Mouse (Mus musculus) adrenal gland, adult 2 months (tissue): ENCODE data around the gene H2-M5. TPM values are rescaled to one million over a fixed set of nuclear protein-coding genes. Genes with fewer than 3 reads are reported as not detected.
"Not testable (repeated sequence)": the region's sequence is repeated elsewhere in the genome, so short reads cannot be mapped to it uniquely, and the experiment has no call there.

ENCODE experiments used
- DNase-seq: peaks from one replicate; pipeline ENCODE4 v3.0.0; 2021
- long read RNA-seq: library from polyadenylated mRNA; stranded (forward); transcript quantifications from one replicate; pipeline ENCODE4 v2.0.0, GENCODE M21; 2021
- polyA plus RNA-seq: library from polyadenylated mRNA; depleted of rRNA; stranded (reverse); fragments of >200 nt; gene quantifications from 2 replicates; pipeline ENCODE4 v1.2.3, GENCODE M21; 2012; rRNA removed
- total RNA-seq, 2 experiments: library from RNA; stranded (reverse); gene quantifications; 2 replicates each; pipeline ENCODE4 v1.2.3; 2021

Gene H2-M5
- not detected for total RNA-seq
- not detected in 2 replicates for polyA plus RNA-seq
- long read RNA-seq = 0 reads

- no peak for DNase-seq
These were observed at the start of gene H2-M5 for GRCm38 (mm10) chr17:36989437-36989836. Gene H2-M5 (minus strand): TSS chr17:36989537.

DNA sequence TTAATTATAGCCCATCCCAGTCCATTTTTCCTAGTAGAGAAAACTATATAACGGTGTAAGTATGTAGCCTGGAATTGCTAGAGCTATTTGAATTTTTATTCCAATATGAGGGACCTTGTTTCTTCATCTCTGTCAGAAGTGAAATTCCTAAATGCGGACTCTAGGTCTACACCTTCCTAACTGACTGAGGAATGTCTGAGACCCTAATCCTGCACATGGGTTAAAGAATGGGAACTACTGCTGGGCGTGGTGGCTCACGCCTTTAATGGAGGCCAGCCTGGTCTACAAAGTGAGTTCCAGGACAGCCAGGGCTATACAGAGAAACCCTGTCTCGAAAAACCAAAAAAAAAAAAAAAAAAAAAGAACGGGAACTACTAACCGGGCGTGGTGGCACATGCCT is 39.8 kb upstream of the H2-M5 start:
- DNase-seq = no peak

DNA sequence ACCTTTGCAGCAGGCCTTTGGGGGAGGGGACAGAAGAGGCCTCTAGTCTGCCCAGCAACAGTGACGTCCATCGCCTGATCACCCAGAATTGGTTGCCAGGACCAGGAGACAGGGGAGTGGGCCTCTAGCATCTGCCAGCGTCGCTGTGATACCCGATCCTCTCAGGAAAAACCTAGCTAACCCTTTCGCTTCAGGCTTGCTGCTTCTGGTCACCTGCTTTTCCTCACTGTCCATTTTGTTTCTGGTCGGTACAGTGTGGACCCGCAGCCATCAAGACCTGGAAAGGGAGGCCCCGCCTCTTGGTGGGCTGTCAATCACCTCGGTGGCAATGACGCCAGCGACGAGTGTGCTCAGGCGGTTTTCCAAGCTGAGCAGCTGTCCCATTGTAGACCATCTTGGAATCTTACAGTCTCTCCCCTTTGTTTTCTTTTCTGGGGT is 39.4 kb upstream of the H2-M5 start:
- DNase-seq = peak; percentile 90

GRCm38 (mm10) chr17:37028212-37028611 is 38.9 kb upstream of the H2-M5 start:
- no peak for DNase-seq

- DNase-seq = no peak
These were observed 38.1 kb upstream of the H2-M5 start for GRCm38 (mm10) chr17:37027486-37027885.

GRCm38 (mm10) chr17:37026425-37026824 is 37.1 kb upstream of the H2-M5 start:
- DNase-seq = no peak

- DNase-seq = no peak
These were observed 33.6 kb upstream of the H2-M5 start, which contains the start of gene Mog for GRCm38 (mm10) chr17:37022628-37023576. Gene Mog (minus strand): TSS chr17:37023398.

- not testable (repeated sequence) for DNase-seq
These were observed 29.9 kb upstream of the H2-M5 start for GRCm38 (mm10) chr17:37019242-37019641.

DNA sequence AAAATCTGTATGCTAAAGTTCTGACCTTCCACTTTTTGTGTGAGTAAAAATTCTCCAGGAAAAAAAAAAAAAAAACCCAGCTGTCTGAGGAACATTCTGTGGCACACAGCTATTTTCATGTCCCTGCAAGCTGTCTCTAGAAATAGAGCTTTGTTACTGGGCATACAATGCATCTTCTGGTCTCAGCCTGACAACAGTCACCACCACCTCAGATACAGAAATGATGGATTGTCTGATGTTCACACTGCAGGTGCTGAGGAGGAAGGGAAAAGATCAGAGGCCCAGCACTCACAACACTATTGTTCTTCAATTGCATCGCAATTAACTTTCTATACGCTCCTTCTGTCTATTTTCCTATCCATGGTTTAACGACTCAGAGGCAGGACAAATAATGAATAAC is 29.0 kb upstream of the H2-M5 start:
- no peak for DNase-seq

- DNase-seq = no peak
These were observed 27.0 kb upstream of the H2-M5 start for GRCm38 (mm10) chr17:37016333-37016732.

DNA sequence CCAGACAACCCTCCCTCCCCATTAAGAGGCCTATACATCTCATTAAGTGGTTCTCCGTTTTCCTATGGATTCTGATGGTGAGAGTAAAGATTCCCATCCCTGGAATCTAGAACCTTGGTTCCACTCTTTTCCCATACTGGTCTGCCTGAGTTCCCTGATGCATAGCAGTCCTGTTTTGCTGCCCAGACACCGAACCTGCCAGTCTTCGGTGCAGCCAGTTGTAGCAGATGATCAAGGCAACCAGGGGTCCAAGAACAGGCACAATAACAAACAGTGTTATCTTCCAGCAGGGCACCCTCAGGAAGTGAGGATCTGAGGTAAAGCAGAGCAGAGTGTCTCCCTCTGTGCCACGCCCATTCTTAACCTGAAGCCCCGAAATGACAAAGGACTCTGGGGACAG is 22.8 kb upstream of the H2-M5 start:
- no peak for DNase-seq

- DNase-seq = no peak
These were observed 22.4 kb upstream of the H2-M5 start for GRCm38 (mm10) chr17:37011719-37012118.

- DNase-seq = no peak
These were observed 20.2 kb upstream of the H2-M5 start for GRCm38 (mm10) chr17:37009460-37010042.

DNA sequence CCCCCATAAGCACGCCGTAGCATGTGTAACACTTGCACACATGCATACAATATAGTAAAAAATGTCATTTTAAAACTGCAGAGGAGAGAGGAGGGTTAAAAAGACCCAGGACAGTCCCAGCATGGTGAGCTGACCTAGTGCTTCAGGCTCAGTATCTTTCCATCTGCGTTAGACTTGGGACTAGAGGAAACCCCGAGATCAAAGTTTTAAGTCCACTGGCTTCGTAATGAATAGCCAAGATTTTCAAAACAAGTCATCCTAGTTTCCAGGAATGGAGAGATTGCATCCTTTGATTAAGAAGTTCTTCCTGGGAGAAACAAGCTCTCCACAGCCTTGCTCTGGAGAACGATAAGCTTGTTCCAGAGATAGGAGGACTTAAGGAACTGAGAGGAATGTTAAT is 18.8 kb upstream of the H2-M5 start:
- DNase-seq = no peak

DNA sequence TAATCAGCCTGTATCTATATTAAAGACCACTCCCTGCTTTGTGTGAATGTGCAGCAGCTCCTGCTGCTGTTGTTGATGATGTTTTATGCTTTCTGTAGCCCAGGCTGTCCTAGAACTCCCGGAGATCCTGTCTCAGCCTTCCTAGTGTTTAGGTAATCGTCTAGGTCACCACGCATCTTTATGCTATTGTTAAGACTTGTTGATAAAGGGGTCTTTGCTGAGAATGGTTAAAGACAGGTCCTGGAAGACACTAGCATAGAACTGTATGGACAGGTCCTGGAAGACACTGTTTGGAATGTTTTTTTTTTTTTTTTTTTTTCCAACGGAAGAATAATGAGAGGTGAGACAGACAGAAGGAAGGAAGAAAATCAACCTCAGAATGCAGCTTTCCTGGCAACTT is 14.0 kb upstream of the H2-M5 start:
- no peak for DNase-seq

DNA sequence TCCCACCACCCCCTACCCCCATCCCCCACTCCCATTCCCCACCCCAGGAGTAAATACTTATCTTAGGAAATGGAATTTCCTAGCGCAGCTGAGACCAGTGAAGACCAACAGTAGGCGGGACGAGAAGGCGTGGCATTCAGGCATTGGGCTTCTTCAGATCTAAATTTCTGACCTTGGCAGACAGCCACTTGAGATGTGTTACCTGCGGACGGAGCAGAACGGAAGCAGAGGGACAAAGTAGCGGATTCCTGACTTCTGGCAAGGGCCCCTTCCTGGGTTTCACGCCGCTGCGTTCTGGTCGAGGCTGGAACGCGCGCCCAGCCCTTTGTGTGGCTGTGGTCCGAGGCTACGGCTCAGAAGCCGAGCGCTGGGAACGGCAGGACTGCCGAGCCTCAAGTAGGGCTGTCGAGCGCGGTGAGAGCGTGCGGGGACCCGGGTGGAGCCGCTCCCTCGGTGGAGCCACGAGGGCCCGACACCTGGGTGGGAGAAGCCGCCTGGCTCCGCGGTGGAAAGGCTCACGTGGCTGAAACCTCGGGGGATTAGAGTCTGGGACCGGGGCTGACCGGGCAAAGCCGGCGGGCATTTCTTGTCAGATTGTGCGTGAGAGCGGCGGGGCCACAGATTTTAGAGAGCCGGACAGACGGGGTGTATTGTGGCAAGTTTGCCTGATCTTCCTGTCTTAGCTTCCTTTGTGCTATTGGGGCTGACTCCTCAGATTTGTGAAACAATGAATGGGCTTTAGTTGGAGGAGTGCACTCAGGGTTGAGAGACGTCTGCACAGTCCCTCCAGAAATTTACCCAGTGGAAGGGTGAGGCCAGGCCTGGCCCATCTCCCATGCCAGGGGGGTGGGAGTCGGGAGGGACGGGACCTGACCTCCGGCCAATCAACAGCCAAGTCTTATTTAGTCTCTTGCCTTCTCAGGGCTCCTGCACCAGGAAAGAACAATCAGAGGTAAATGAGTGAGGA is 13.3 kb upstream of the H2-M5 start:
- DNase-seq = peak; percentile 53

DNA sequence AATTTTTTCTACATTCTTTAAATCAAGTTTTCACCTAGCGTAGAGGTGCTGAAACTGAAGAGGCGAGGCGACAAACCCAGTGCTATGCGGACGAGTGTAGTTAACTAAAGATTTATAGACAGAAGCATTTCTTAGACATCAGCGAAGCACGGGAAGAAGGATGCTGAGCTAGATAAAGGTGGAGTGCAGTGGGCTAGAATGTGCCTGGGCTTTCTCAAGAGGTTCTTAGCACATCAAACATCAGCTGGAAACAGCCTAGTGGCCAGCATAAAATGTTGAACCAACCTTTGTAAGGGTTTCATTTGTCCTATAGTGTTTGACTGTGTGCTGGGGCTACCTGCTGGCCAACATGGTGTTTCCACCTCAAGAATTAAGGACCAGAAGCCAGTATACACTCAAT is 11.5 kb upstream of the H2-M5 start, which contains the start of gene Zfp57:
TSS of gene Zfp57 (plus strand) at position 301 of the 400 bp plus-strand sequence.
- DNase-seq = no peak

GRCm38 (mm10) chr17:36998477-36998876 is 9.1 kb upstream of the H2-M5 start:
- DNase-seq = no peak

DNA sequence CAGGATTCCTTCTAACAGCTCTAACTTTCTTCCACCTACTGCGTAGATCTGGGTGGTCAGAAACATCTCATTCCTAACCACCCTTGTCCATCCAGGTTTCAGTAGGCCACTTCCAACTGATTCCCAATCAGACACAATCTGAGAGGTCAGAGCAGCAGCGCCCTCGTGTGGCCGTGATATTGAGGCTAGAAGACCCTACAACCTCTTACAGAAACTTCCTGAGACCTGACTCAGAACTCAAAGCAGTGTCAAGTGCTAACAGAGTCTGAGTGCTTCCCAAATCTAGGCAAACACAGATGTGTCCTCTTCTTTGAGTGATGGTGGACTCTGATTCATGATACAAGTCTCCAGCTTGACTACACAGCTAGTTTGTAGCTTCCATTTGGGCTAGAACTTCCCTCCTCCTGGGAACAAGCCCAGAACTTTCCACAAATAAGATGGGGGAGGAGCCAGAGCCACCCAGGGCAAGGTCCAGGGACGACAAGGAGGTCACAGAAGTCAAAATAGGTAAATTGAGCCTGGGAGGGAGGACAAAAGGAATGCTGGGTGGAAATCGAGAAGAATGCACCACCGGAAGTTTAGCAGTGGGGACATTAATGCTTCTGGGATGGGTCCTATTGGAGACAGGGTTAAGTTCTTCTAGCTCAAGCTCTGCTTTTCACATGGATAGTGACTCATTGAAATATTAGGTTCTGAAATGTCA is 7.8 kb upstream of the H2-M5 start:
- peak; percentile 72 for DNase-seq

- DNase-seq = no peak
These were observed 6.1 kb upstream of the H2-M5 start for GRCm38 (mm10) chr17:36995448-36995847.

DNA sequence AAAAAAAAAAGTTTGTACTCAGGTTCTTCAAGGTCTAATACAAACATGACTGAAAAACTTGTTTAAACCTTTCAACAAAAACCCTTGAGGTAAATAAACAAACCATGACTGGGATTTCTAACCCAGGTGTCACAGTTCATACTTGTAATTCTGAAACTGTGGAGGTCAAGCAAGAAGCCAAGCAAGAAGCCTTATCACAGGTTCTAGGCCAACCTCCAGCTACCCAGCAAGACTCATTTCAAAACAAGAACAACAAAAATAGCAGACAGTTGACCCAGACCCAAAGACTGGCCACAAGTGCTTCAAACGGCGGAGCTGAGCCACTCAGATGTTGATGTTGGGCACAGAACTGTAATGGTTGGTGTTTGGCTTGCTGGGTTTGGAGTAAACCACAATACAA is 5.2 kb upstream of the H2-M5 start:
- DNase-seq = no peak
